Mouse (Mus musculus): ENCODE data around the gene Lrrc18.
A peak's percentile ranks its signal among the peaks of the same experiment; 100 is the strongest.

The Lrrc18 gene

DNA sequence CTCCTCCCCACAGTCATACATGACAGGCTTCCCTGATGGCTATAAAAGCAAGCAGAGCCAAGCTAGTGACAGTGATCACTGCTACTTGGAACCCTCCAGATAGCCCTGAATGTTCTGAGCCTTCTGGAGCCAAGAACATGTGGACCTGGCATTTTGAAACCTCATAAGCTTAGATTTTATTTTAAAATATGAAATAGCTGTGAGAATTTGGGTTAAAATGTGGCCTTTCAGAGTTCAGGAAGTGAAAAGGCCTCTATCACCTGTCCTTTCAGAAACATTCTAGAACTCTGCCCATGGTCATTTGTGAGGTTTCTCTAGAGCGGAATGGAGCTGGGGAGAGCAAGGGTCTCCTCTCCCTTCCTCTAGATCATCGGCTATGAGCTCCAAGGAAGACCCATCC lies at the start of gene Lrrc18:
TSS of gene Lrrc18 (plus strand) at position 301 of the 400 bp plus-strand sequence.
- DNase-seq, result no peak

DNA sequence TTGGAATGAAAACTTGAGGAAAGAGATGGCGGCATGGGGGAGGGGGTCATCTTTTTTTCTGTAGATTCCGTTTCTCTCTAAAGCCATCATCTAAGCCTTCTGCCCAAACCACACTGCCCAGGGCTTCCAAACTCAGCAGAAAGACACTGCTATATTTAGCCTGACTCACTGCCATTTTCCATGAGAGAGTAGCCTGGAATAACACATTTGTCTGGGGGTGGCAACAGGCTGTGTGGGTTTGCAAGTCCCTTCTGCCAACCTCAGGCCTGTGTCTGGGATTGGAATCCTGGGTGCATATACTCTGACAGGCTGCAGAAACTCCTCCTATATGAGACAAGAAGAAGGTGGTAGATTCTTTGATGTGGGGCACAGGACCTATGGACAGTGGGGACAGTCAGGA lies 43.7 kb upstream of the Lrrc18 start:
- no peak for DNase-seq

- peak; percentile 15 to 30 for DNase-seq
These were observed 40.6 kb upstream of the Lrrc18 start for GRCm38 (mm10) chr14:32950312-32951301.

DNA sequence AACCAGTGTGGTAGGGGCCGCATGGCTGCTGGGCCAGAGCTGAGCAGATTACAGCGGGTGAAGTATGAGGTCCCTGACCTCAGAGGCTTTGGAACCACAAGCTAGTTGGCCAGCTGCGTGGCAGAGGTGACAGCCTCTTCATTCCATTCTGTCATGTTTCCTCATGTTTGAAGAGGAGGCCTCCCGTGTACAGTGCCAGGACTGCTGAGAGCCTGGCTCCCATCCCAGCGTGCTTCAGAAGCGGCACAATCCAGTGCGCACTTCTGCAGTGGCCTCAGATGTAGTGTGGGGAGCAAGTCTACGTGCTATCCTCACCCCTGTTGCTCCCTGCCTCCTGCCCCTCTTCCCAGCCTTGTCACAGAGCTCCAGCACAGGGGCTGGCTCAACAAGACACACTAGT lies 34.7 kb upstream of the Lrrc18 start:
- DNase-seq, result no peak

DNA sequence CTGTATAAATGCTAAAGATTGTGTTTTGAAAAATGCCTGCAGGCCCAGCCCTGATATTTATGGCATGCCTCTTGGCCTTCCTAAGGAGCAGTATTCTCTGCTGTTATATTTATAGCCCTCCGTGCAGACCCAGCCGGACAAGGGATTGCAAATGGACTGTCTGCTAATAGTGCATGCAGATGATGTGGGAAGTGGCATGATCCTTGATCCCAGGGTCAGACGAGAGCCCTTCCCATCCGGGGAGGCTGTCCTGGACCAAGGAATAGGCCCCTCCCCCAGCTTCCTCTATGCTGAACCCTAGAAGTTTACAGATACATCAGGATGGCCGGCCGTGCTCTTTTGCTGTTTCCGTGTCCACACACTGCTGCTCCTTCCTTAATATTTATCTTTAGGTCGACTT lies 32.5 kb upstream of the Lrrc18 start:
- peak in 1 of 2 experiments; percentile 12 for DNase-seq

GRCm38 (mm10) chr14:32960481-32960880 lies 30.7 kb upstream of the Lrrc18 start:
- peak; percentile 28 to 50 for DNase-seq

DNA sequence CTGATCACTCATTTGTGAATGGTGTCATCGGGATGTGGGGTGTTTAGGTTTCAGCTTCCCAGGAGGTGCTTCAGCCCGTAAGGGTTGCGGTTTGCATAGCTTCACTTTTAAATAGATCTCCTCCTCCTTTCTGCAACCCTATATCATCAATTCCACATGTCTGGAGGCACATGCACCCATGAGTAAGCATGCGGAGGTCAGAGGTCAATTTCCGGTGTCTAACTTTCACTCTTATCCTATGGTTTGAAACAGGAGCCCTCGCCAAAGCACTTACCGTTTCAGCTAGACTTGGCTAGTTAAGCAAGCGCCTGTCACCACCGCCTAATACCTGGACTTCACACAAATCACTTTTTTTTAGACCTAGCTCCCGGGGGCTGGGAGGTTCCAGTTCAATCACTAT lies 26.4 kb upstream of the Lrrc18 start:
- no peak for DNase-seq

DNA sequence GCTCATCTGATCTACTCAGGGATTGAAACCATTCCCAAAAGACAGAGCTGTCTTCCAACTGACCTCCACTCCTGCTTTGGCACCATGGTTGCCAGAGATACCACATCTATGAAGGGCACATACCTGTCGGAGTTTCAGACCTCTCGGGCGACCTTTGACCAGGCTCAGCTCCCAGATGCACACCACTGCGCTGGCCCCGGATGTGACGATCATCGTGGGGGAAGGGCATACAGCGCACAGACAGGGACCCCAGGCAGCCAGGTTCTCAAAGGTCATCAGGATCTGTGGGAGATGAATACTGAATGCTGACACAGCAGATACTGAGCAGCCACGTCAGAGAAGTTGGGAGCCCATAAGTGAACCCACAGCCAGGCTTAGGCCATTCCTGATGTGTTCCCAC lies 20.5 kb upstream of the Lrrc18 start:
- no peak for DNase-seq

GRCm38 (mm10) chr14:32984176-32984738 lies 6.9 kb upstream of the Lrrc18 start:
- no peak for DNase-seq

- no peak for DNase-seq
These were observed 4.5 kb upstream of the Lrrc18 start for GRCm38 (mm10) chr14:32986659-32987058.

- DNase-seq, result peak; percentile 19 to 26
These were observed 3.9 kb downstream of the Lrrc18 start for GRCm38 (mm10) chr14:32994954-32995636.

GRCm38 (mm10) chr14:32999511-32999910 lies 8.3 kb downstream of the Lrrc18 start:
- DNase-seq, result no peak

DNA sequence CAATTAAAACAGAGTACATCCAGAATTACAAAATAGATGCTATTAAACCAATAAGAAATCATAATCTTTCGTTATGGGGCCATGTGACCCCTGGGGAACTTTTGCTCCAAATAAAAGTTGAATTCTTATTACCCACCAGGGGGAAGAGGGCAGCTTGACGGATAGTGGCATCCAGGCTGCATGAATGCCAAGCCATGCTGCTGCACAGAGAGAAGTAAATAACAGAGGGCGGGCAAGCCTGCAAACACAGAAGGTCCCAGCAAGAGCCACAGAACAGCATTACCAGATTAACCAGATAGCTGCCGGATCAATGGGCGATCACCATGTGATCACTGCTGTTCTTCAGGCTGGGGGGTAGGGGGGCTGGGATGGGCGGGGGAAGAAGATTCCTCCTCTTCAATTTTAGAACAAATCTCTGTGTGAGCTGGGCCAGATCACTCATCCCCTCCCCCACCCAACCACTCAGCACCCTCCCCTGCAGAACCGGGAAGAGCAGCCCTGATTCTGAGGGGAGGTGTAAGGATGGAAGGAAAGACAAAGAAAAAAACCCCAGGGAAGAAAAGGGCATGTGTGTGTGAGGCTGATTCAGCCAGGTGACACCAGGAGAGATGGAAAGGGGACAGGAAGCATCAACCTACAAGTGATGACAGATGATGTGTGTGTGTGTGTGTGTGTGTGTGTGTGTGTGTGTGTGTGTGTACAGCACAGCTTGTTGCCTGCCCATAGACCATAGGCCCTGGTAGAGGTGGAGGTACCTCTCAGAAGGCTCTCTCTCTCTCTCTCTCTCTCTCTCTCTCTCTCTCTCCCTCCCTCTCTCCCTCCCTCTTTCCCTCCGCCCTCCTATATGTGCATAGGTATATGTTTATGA lies 9.2 kb downstream of the Lrrc18 start:
- no peak for DNase-seq

- DNase-seq, result no peak
These were observed 13.9 kb downstream of the Lrrc18 start for GRCm38 (mm10) chr14:33005114-33005513.

- DNase-seq, result no peak
These were observed 16.5 kb downstream of the Lrrc18 start for GRCm38 (mm10) chr14:33007638-33008037.

DNA sequence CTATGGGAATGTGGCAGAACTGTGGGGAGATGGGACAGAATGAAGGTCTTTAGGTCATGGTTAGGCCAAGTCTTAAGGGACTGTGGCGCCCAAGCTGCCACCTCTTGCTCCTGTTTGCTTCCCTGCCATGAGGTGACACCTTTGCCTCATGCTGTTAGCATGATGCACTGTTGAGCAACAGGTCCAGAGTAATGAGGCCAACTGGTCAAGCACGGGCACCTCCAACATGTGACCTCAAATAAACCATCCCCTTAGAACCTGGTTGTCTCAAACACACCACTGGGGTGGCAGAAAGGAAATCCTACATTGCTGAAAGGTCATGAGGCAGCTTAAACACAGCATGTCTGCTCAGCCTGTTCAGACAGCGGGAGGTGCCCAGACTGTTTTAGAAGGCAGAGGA lies 27.9 kb downstream of the Lrrc18 start:
- DNase-seq, result no peak

GRCm38 (mm10) chr14:33019606-33020005 lies 28.4 kb downstream of the Lrrc18 start:
- no peak for DNase-seq

- DNase-seq, result no peak
These were observed 39.7 kb downstream of the Lrrc18 start for GRCm38 (mm10) chr14:33030849-33031248.

GRCm38 (mm10) chr14:33033424-33033823 lies 42.2 kb downstream of the Lrrc18 start:
- DNase-seq, result peak in 1 of 2 experiments; percentile 28

DNA sequence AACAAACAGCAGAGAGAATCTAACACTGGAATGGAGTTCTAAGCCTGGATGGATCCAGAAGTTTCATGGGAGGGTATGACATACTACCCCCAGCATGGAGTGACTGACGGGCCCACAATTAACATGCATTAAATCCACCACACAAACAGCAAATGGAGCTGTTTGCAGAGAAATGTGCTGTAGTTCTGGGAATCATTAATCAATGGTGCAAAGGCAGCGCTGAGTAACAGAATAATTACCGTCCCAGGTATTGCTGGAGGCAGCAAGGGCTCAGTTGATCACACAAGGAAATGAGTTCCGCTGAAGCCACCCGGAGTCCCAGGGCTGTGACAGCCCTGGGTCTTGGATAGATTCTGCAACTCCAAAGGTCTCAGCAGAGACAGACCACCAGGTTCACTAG lies 44.2 kb downstream of the Lrrc18 start:
- peak; percentile 26 to 41 for DNase-seq

- no peak for DNase-seq
These were observed 45.6 kb downstream of the Lrrc18 start for GRCm38 (mm10) chr14:33036811-33037210.

DNA sequence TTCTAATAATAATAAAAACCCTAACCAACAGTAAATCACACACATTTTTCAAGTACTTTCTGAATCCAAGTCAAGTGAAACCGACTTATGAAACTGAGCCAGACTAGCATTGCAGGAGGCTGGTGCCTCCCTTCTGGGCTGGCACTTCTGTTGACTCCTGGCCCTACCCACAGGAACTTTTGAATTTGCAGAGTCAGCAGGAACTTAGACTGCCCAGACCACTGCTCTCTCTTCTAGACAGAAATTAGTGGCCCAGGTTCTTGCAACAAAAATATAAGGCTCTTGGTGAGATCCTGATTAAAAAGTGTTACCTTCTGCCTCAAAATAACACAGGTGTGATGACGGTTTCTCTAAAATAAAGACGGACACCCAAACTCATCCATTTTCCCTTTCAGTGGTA lies 54.0 kb downstream of the Lrrc18 start:
- DNase-seq, result peak in 1 of 2 experiments; percentile 12

- no peak for DNase-seq
These were observed 62.3 kb downstream of the Lrrc18 start for GRCm38 (mm10) chr14:33053441-33053840.
